Mouse (Mus musculus) liver, embryonic 14.5 days (tissue): Measurements from ENCODE around the gene Fbxo31.

ENCODE experiments used
- CTCF ChIP-seq: IDR thresholded peaks from 2 replicates; pipeline ENCODE4 v1.5.1; 2016; ENCODE audit warnings: antibody characterized with exemption, low read depth, control low read depth
- EP300 ChIP-seq: IDR thresholded peaks from 2 replicates; pipeline ENCODE4 v1.6.1; 2016; ENCODE audit warnings: antibody characterized with exemption, low read depth

GRCm38 (mm10) chr8:121511751-121512150 lies 66.9 kb downstream of the Fbxo31 start:
- TF ChIP-seq CTCF: no peak
- no peak for TF ChIP-seq EP300
